Mouse (Mus musculus) CH12.LX (cell line): ENCODE results near the gene Ttll5. TPM values are rescaled to one million over a fixed set of nuclear protein-coding genes. Genes with fewer than 3 reads are reported as not detected.
A peak's percentile ranks its signal among the peaks of the same experiment; 100 is the strongest.

ENCODE experiments used
- DNase-seq: peaks from one replicate; pipeline ENCODE4 v3.0.0-alpha.2; 2013; ENCODE audit errors: extremely low read depth
- H3K27ac ChIP-seq: 2 replicates; pipeline ENCODE4 v1.5.1; 2012; ENCODE audit warnings: low read depth, mild to moderate bottlenecking, control low read depth, moderate library complexity; ENCODE audit not compliant: insufficient read depth
- H3K27me3 ChIP-seq: replicated peaks from 2 replicates; pipeline ENCODE3; 2012; ENCODE audit warnings: inconsistent platforms
- H3K36me3 ChIP-seq, 2 experiments: replicated peaks in 1 of 2; 2 replicates each; pipeline versions ENCODE3 to v1.6.1; 2012; ENCODE audit warnings: inconsistent platforms in 1 of 2, low read length in 1 of 2, mild to moderate bottlenecking in 1 of 2, mixed read lengths in 1 of 2, moderate library complexity in 1 of 2; ENCODE audit not compliant: control insufficient read depth in 1 of 2, insufficient read depth in 1 of 2
- H3K4me1 ChIP-seq, 2 experiments: 2 replicates each; pipeline ENCODE4 v1.6.1; 2012; ENCODE audit warnings: inconsistent platforms in 1 of 2, moderate library complexity in 1 of 2; ENCODE audit not compliant: insufficient read depth in 2 of 2, control insufficient read depth in 1 of 2
- H3K4me2 ChIP-seq: 2 replicates; pipeline ENCODE4 v1.6.1; 2012; ENCODE audit warnings: low read depth, mild to moderate bottlenecking, control low read depth; ENCODE audit not compliant: poor library complexity, insufficient read depth, severe bottlenecking
- H3K4me3 ChIP-seq, 3 experiments: fragments of 150-350 bp in 1 of 3; sonication (generic) in 1 of 3; replicated peaks in 1 of 3; 2 replicates each; pipeline versions ENCODE3 to v1.5.1; 2011 to 2012; ENCODE audit warnings: low read depth in 2 of 3, low read length in 2 of 3, mild to moderate bottlenecking in 2 of 3, moderate library complexity in 2 of 3, control low read depth in 1 of 3, improper control_type of control experiment in 1 of 3, inconsistent platforms in 1 of 3, mixed read lengths in 1 of 3; ENCODE audit not compliant: poor library complexity in 1 of 3
- H3K79me2 ChIP-seq: replicated peaks from 2 replicates; pipeline ENCODE4 v1.6.1; 2012; ENCODE audit warnings: mild to moderate bottlenecking, moderate library complexity; ENCODE audit not compliant: control insufficient read depth, poor library complexity, insufficient read depth, severe bottlenecking; ENCODE audit errors: extremely low read depth
- H3K9ac ChIP-seq: 2 replicates; pipeline ENCODE4 v1.6.1; 2012; ENCODE audit warnings: low read depth, mild to moderate bottlenecking, control low read depth, moderate library complexity; ENCODE audit not compliant: insufficient read depth
- H3K9me3 ChIP-seq: replicated peaks from 2 replicates; pipeline ENCODE3; 2012; ENCODE audit warnings: low read length, inconsistent platforms, mixed read lengths
- BHLHE40 ChIP-seq: IDR thresholded peaks from 2 replicates; pipeline ENCODE4 v1.6.1; 2011; ENCODE audit warnings: mild to moderate bottlenecking, low read depth, low read length, improper control_type of control experiment
- CHD1 ChIP-seq: IDR thresholded peaks from 2 replicates; pipeline ENCODE4 v1.6.1; 2012; ENCODE audit warnings: low read depth, low read length, improper control_type of control experiment, inconsistent platforms
- CTCF ChIP-seq, 2 experiments: IDR thresholded peaks in 1 of 2; conservative IDR thresholded peaks in 1 of 2; 2 replicates each; pipeline ENCODE4 v1.5.1; 2011 to 2012; ENCODE audit warnings: low read depth in 2 of 2, low read length in 2 of 2, improper control_type of control experiment in 1 of 2, inconsistent platforms in 1 of 2, mild to moderate bottlenecking in 1 of 2, moderate library complexity in 1 of 2
- EP300 ChIP-seq: IDR thresholded peaks from 2 replicates; pipeline ENCODE4 v1.6.1; 2011; ENCODE audit warnings: low read length, improper control_type of control experiment
- KAT2A ChIP-seq: IDR thresholded peaks from 2 replicates; pipeline ENCODE4 v1.6.1; 2012; ENCODE audit warnings: low read length, improper control_type of control experiment, inconsistent platforms; ENCODE audit not compliant: insufficient replicate concordance
- MAX ChIP-seq: IDR thresholded peaks from 2 replicates; pipeline ENCODE4 v1.6.1; 2011; ENCODE audit warnings: low read length, improper control_type of control experiment
- NRF1 ChIP-seq: IDR thresholded peaks from 2 replicates; pipeline ENCODE4 v1.6.1; 2014; ENCODE audit warnings: low read depth, mild to moderate bottlenecking, inconsistent platforms, low read length, improper control_type of control experiment, moderate library complexity
- POLR2A ChIP-seq: IDR thresholded peaks from 2 replicates; pipeline ENCODE4 v1.6.1; 2011; ENCODE audit warnings: low read depth, mild to moderate bottlenecking, improper control_type of control experiment, low read length
- RAD21 ChIP-seq: IDR thresholded peaks from 2 replicates; pipeline ENCODE4 v1.6.1; 2011; ENCODE audit warnings: low read depth, mild to moderate bottlenecking, low read length, improper control_type of control experiment, moderate library complexity
- SMC3 ChIP-seq: IDR thresholded peaks from 2 replicates; pipeline ENCODE4 v1.6.1; 2011; ENCODE audit warnings: low read depth, low read length, improper control_type of control experiment
- TBP ChIP-seq: conservative IDR thresholded peaks from 2 replicates; pipeline ENCODE4 v1.6.1; 2011; ENCODE audit warnings: low read depth, low read length, improper control_type of control experiment
- TCF12 ChIP-seq: IDR thresholded peaks from 2 replicates; pipeline ENCODE4 v1.6.1; 2014; ENCODE audit warnings: low read depth, mild to moderate bottlenecking, inconsistent platforms, low read length, improper control_type of control experiment
- UBTF ChIP-seq: IDR thresholded peaks from 2 replicates; pipeline ENCODE4 v1.6.1; 2012; ENCODE audit warnings: low read depth, mild to moderate bottlenecking, inconsistent platforms, low read length, improper control_type of control experiment, moderate library complexity
- USF2 ChIP-seq: conservative IDR thresholded peaks from 2 replicates; pipeline ENCODE4 v1.6.1; 2011; ENCODE audit warnings: low read depth, low read length, improper control_type of control experiment
- ZMIZ1 ChIP-seq: IDR thresholded peaks from 2 replicates; pipeline ENCODE4 v1.6.1; 2012; ENCODE audit warnings: low read depth, mild to moderate bottlenecking, inconsistent platforms, low read length, improper control_type of control experiment
- dilution Hi-C: fragments of 300-500 bp; cut with MboI; formaldehyde crosslinking; loops from 2 replicates; pipeline ENCODE4 v1.14.3; 2020; ENCODE audit warnings: low sequenced_read_pairs; ENCODE audit not compliant: extremely low pct_unique_long_range_greater_than_20kb, extremely low pct_ligation_motif_present
- in situ Hi-C: fragments of 300-500 bp; cut with MboI; formaldehyde crosslinking; loops from 3 replicates; pipeline ENCODE4 v1.14.3; 2019; ENCODE audit warnings: low sequenced_read_pairs, low pct_ligation_motif_present, low pct_unique_long_range_greater_than_20kb, mixed read lengths
- polyA plus RNA-seq: library from polyadenylated mRNA; unstranded; fragments of >175 nt; gene quantifications from 2 replicates; pipeline ENCODE4 v1.2.1, GENCODE M21; 2012; ENCODE audit warnings: low read depth; ENCODE audit not compliant: insufficient read length
- total RNA-seq, 2 experiments: library from RNA; depleted of rRNA; stranded (reverse); fragments of 300-350 nt in 1 of 2; fragments of >200 nt in 1 of 2; gene quantifications; 2 replicates each; pipeline ENCODE4 v1.2.3; 2012 to 2014

The Ttll5 gene
- total and polyA plus RNA-seq, 3 experiments = 5.7 to 14.0 (median 8.7) TPM

- DNase-seq = no peak
- H3K9me3 ChIP-seq = no peaks in the 10 kb centered on the region
- dilution Hi-C loops = no loop called here
Observed at GRCm38 (mm10) chr12:85848164-85848958, 23.9 kb downstream of the Ttll5 start.

GRCm38 (mm10) chr12:85850661-85851060 lies 26.2 kb downstream of the Ttll5 start:
- H3K27ac ChIP-seq = no peak overlapping the region
- H3K36me3 ChIP-seq = peaks cover 9 to 58% of the 10 kb centered on the region in 2 experiments
- DNase-seq = no peak
- H3K79me2 ChIP-seq = no peaks in the 10 kb centered on the region
- H3K9ac ChIP-seq = no peak overlapping the region
- H3K4me1 ChIP-seq = no peaks in the 10 kb centered on the region
- no peak for TF ChIP-seq KAT2A
- TF ChIP-seq MAX = no peak
- TF ChIP-seq POLR2A = no peak
- no peak for TF ChIP-seq EP300
- TF ChIP-seq NRF1 = no peak
- no peak for TF ChIP-seq ZMIZ1
- no peak for TF ChIP-seq CHD1
- H3K9me3 ChIP-seq = no peaks in the 10 kb centered on the region
- dilution Hi-C loops (no loop called here), in situ Hi-C loops (loop anchor here (5.0 kb wide), 1 partner anchor 227 kb away; the partner anchor contains the start of gene Tgfb3)
- no peak overlapping the region for H3K4me2 ChIP-seq
- no peak overlapping the region for H3K4me3 ChIP-seq
- H3K27me3 ChIP-seq = no peaks in the 10 kb centered on the region

More at GRCm38 (mm10) chr12:85848164-85848958, 23.9 kb downstream of the Ttll5 start:
- Histone ChIP-seq H3K4me1 (no peaks in the 10 kb centered on the region), H3K9ac (no peak overlapping the region), H3K4me2 (no peak overlapping the region), H3K79me2 (no peaks in the 10 kb centered on the region), H3K4me3 (no peak overlapping the region), H3K27me3 (no peaks in the 10 kb centered on the region), H3K36me3 (peaks cover 18 to 69% of the 10 kb centered on the region in 2 experiments), H3K27ac (no peak overlapping the region)
- in situ Hi-C loops = no loop called here
- TF ChIP-seq CTCF (conservative IDR thresholded peaks at IDR 0.05 in 1 of 2, IDR thresholded peaks at IDR 0.05 in 1 of 2; ENCODE audit: low read depth in 2 of 2, low read length in 2 of 2) (peak in 1 of 2 experiments; percentile 60; a peak in 2 of 4 replicates), CHD1 (no peak), RAD21 (peak; percentile 62), SMC3 (peak; percentile 27), EP300 (no peak), UBTF (no peak), TCF12 (no peak), BHLHE40 (no peak)

- H3K79me2 ChIP-seq = no peaks in the 10 kb centered on the region
- H3K27me3 ChIP-seq = no peaks in the 10 kb centered on the region
- H3K4me3 ChIP-seq = no peak overlapping the region
- peaks cover 11 to 48% of the 10 kb centered on the region in 2 experiments for H3K36me3 ChIP-seq
- H3K9ac ChIP-seq = no peak overlapping the region
- no peaks in the 10 kb centered on the region for H3K4me1 ChIP-seq
- no peak overlapping the region for H3K27ac ChIP-seq
- DNase-seq = no peak
- H3K9me3 ChIP-seq = no peaks in the 10 kb centered on the region
- H3K4me2 ChIP-seq = no peak overlapping the region
- TF ChIP-seq USF2 = no peak
- no peak for TF ChIP-seq TBP
- in situ Hi-C loops (loop anchor here (5.0 kb wide), 1 partner anchor 223 kb away; the partner anchor contains the start of gene Tgfb3), dilution Hi-C loops (no loop called here)
Observed at GRCm38 (mm10) chr12:85853836-85854235, 29.4 kb downstream of the Ttll5 start.
